Mouse (Mus musculus): ENCODE measurements at regions not wholly inside any gene's neighbourhood (a gene's known extent, or its start where the extent isn't known, plus 50 kb on each side); places are given as distances from the start of the nearest gene placed in this dataset.
A peak's percentile ranks its signal among the peaks of the same experiment; 100 is the strongest.

DNA sequence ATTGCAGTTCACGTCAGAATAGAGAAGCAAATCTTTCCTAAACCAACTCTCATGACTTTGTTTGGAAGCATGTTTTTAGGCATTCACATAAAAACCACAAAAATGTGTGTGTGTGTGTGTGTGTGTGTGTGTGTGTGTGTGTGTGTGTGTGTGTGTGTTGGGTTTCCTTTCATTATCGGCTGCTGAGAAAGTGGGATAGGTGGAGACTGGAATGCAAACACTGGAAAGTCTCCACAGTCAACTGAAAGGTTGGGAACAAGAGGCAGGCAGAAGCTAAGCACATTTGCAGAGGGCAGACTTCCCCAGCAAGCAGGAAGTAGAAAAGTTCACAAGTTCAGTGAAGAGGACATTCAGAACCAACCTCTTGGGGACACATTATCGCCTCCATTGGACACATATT lies 176.5 kb downstream of the Tmsb4x start:
- no peak for TF ChIP-seq CTCF (IDR thresholded peaks at IDR 0.05; ENCODE audit: low read depth)
- peak; percentile 41; the same call in 1 of the 2 replicates for ATAC-seq (ENCODE audit: insufficient read depth)
- Histone ChIP-seq H3K9me3 (ENCODE audit: low read depth, low read length) (no peaks in the 10 kb centered on the region), H3K4me3 (ENCODE audit: low read depth, low read length) (no peak overlapping the region), H3K36me3 (ENCODE audit: insufficient read depth) (no peaks in the 10 kb centered on the region), H3K27me3 (ENCODE audit: insufficient read depth, low read length) (no peaks in the 10 kb centered on the region), H3K4me1 (ENCODE audit: insufficient read depth) (no peaks in the 10 kb centered on the region), H3K27ac (ENCODE audit: low read depth) (peak overlapping the region; percentile 54), H3K9ac (no peak overlapping the region), H3K4me2 (no peak overlapping the region)
- peak; percentile 37 for DNase-seq
- WGBS: 32% methylated on average over 3 of the region's 3 CpGs

DNA sequence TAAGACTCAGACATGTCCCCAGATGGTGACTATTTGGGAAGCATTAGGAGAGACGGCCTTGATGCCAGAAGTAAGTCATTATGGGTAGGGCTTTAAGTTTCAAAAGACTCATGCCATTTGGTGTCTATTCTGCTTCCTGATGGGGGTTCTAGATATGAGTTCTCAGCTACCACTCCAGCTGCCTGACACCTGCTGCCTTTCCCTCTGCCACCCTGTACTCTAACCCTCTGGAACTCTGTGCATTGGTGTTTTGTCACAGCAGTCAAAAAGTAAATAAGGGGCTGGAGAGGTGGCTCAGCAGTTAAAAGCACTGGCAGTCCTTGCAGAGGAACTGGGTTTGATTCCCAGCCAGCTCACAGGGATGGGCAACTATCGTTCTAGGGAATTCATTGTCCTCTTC lies 177.6 kb downstream of the Tmsb4x start:
- no peaks in the 10 kb centered on the region for H3K36me3 ChIP-seq (ENCODE audit: insufficient read depth)
- no peak overlapping the region for H3K4me2 ChIP-seq
- H3K27ac ChIP-seq (ENCODE audit: low read depth): no peak overlapping the region
- H3K4me3 ChIP-seq (ENCODE audit: low read depth, low read length): no peak overlapping the region
- no peaks in the 10 kb centered on the region for H3K27me3 ChIP-seq (ENCODE audit: insufficient read depth, low read length)
- H3K9me3 ChIP-seq (ENCODE audit: low read depth, low read length): no peaks in the 10 kb centered on the region
- TF ChIP-seq CTCF (IDR thresholded peaks at IDR 0.05; ENCODE audit: low read depth): no peak
- no peak overlapping the region for H3K9ac ChIP-seq
- WGBS: 71% methylated on average over 2 of the region's 2 CpGs
- no peaks in the 10 kb centered on the region for H3K4me1 ChIP-seq (ENCODE audit: insufficient read depth)
- ATAC-seq (ENCODE audit: insufficient read depth): no peak
- no peak for DNase-seq

DNA sequence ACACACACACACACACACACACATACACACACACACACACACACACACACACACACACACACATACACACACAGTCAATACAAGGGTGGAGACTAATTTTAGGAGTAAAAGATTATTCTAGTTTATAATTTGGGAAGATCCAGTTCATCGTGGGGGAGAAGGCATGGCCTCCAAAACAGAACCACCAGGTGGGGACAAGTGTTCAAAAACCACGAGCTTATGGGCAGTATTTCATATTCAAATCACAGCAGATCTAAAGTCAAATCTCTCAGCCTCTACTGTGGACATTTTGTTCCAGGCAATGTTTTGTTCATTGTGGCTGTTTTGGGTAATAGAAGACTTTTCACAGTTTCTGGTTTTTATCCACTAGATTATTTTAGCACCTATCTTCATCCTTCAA lies 193.5 kb downstream of the Tmsb4x start:
- no peaks in the 10 kb centered on the region for H3K27me3 ChIP-seq (ENCODE audit: insufficient read depth, low read length)
- H3K36me3 ChIP-seq (ENCODE audit: insufficient read depth): no peaks in the 10 kb centered on the region
- H3K9ac ChIP-seq: no peak overlapping the region
- H3K9me3 ChIP-seq (ENCODE audit: low read depth, low read length): no peaks in the 10 kb centered on the region
- DNase-seq (no peak), ATAC-seq (ENCODE audit: insufficient read depth) (no peak)
- no peak overlapping the region for H3K4me2 ChIP-seq
- no peaks in the 10 kb centered on the region for H3K4me1 ChIP-seq (ENCODE audit: insufficient read depth)
- no peak for TF ChIP-seq CTCF (IDR thresholded peaks at IDR 0.05; ENCODE audit: low read depth)
- H3K4me3 ChIP-seq (ENCODE audit: low read depth, low read length): no peak overlapping the region
- no peak overlapping the region for H3K27ac ChIP-seq (ENCODE audit: low read depth)
- WGBS: 55% methylated on average over 2 of the region's 2 CpGs

DNA sequence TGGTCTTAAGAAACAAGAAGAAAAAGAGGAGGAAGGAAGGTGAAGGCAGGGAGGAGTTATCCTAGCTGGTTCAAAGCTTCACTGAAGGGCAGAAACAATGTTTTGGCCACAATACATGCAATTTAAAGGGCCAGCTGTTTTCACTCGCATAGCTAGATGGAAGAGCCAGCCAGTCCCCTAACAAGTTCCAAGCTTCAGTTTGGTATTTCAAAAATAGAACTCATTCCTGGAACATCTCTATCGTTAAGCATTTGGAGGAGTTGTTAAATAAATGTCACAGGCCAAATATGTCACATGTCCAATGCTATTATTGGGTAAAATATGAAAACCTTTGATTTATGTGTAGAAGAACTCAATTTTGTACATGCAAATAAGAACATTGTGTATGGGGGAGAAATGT lies 194.8 kb downstream of the Tmsb4x start:
- ATAC-seq (ENCODE audit: insufficient read depth): no peak
- 50% methylated on average over 2 of the region's 2 CpGs for WGBS
- Histone ChIP-seq H3K4me2 (no peak overlapping the region), H3K27ac (ENCODE audit: low read depth) (no peak overlapping the region), H3K4me1 (ENCODE audit: insufficient read depth) (no peaks in the 10 kb centered on the region), H3K27me3 (ENCODE audit: insufficient read depth, low read length) (no peaks in the 10 kb centered on the region), H3K4me3 (ENCODE audit: low read depth, low read length) (no peak overlapping the region), H3K36me3 (ENCODE audit: insufficient read depth) (no peaks in the 10 kb centered on the region), H3K9ac (no peak overlapping the region), H3K9me3 (ENCODE audit: low read depth, low read length) (no peaks in the 10 kb centered on the region)
- no peak for TF ChIP-seq CTCF (IDR thresholded peaks at IDR 0.05; ENCODE audit: low read depth)
- DNase-seq: peak; percentile 51

DNA sequence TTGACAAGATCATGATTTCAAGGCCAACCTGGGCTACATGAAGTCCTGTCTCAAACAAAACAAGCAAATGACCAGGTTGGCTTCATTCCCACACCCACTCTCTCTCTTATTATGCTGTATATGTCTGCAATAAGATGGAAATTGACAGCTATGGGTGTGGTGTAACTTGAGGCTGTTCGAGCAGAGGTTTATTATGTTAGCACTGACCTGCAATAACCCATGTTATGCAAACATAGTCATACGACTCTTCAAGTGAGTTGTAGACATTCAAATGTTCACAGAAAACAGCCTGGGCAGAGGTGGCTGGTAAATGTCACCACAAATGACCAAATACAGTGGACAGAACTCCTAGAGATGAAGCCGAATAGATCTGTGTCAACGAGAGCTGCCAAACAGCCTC lies 196.2 kb downstream of the Tmsb4x start:
- WGBS: 46% methylated on average over 4 of the region's 4 CpGs
- no peak for ATAC-seq (ENCODE audit: insufficient read depth)
- Histone ChIP-seq H3K36me3 (ENCODE audit: insufficient read depth) (no peaks in the 10 kb centered on the region), H3K9ac (no peak overlapping the region), H3K4me3 (ENCODE audit: low read depth, low read length) (no peak overlapping the region), H3K4me2 (no peak overlapping the region), H3K4me1 (ENCODE audit: insufficient read depth) (no peaks in the 10 kb centered on the region), H3K27me3 (ENCODE audit: insufficient read depth, low read length) (no peaks in the 10 kb centered on the region), H3K9me3 (ENCODE audit: low read depth, low read length) (no peaks in the 10 kb centered on the region), H3K27ac (ENCODE audit: low read depth) (no peak overlapping the region)
- no peak for DNase-seq
- TF ChIP-seq CTCF (IDR thresholded peaks at IDR 0.05; ENCODE audit: low read depth): no peak

DNA sequence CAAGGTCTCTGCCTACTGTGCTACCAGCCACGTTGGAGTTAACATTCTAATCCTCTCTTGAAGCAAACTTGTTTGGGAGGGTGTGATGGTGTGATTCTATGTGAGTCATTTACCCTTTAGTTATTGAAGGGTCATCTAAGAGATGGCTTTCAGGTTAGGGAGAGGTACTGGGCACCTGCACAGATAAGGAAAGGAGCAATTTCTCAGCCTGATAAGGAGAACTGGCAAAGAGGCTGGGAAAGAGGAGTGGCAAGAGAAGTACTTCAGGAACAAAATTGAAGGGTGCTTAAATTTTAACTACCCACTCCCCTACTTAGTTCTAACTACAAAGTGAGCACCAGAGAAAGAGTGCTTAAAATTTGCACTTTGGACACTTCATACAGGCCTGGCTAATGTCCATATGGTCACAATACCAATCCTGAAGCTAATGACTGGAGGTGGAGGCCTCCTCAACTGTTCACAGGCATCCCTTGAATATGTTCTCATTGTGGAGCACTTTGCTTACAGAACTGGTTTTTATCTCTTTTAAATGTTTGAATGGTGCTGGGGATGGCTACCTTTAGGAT lies 197.1 kb downstream of the Tmsb4x start:
- DNase-seq (no peak), ATAC-seq (ENCODE audit: insufficient read depth) (peak; percentile 75; the same call in 1 of the 2 replicates)
- H3K4me2 ChIP-seq: no peak overlapping the region
- H3K9me3 ChIP-seq (ENCODE audit: low read depth, low read length): no peaks in the 10 kb centered on the region
- H3K27ac ChIP-seq (ENCODE audit: low read depth): no peak overlapping the region
- H3K27me3 ChIP-seq (ENCODE audit: insufficient read depth, low read length): no peaks in the 10 kb centered on the region
- 61% methylated on average over 1 of the region's 1 CpGs for WGBS
- H3K9ac ChIP-seq: no peak overlapping the region
- H3K4me3 ChIP-seq (ENCODE audit: low read depth, low read length): no peak overlapping the region
- H3K36me3 ChIP-seq (ENCODE audit: insufficient read depth): no peaks in the 10 kb centered on the region
- no peak for TF ChIP-seq CTCF (IDR thresholded peaks at IDR 0.05; ENCODE audit: low read depth)
- no peaks in the 10 kb centered on the region for H3K4me1 ChIP-seq (ENCODE audit: insufficient read depth)

DNA sequence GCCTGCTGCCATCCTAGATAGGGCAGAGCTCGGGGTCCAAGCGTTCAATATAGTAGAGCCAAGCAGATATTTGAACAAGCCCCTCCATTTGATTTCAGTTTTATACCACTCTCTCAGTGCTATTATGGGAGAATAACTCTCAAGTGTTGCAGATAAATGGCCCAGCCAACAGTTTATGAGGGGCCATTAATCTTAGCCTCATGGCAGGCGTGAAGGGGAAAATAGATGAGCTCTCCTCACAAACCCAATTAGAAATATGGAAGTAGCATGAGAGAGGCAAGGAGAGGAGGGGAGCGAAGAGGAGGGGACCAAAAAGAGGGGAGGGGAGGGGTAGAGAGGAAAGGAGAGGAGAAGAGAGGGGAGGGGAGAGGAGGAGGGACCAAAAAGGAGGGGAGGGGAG lies 213.3 kb downstream of the Tmsb4x start:
- ATAC-seq (ENCODE audit: insufficient read depth): no peak
- H3K9ac ChIP-seq: no peak overlapping the region
- no peak overlapping the region for H3K4me2 ChIP-seq

DNA sequence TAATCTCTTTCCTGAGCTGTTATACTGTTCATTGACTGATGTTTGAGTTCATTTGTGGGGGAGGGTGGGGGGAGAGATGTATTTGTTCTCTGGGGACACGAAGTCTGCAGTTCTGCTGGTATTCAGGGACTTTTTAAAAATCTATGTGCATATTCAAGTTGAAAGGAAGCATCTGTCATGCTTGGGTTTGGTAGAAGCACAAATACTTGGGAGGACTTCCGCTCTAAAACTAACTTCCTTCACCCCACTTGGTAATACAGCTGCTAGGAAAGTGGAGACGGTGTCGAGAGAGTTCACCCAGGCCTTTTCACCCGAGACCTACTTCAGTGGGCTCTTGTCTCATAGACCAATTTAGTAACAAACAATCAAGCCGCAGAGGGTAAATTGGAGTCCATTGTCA lies 228.1 kb downstream of the Tmsb4x start:
- Histone ChIP-seq H3K4me3 (ENCODE audit: low read depth, low read length) (no peak overlapping the region), H3K4me1 (ENCODE audit: insufficient read depth) (no peaks in the 10 kb centered on the region), H3K27ac (ENCODE audit: low read depth) (no peak overlapping the region), H3K9me3 (ENCODE audit: low read depth, low read length) (no peaks in the 10 kb centered on the region), H3K36me3 (ENCODE audit: insufficient read depth) (no peaks in the 10 kb centered on the region), H3K9ac (no peak overlapping the region), H3K27me3 (ENCODE audit: insufficient read depth, low read length) (no peaks in the 10 kb centered on the region), H3K4me2 (no peak overlapping the region)
- WGBS: 58% methylated on average over 6 of the region's 6 CpGs
- TF ChIP-seq CTCF (IDR thresholded peaks at IDR 0.05; ENCODE audit: low read depth): no peak
- DNase-seq (no peak), ATAC-seq (ENCODE audit: insufficient read depth) (no peak)

More for the DNA sequence above, 213.3 kb downstream of the Tmsb4x start:
- WGBS: 69% methylated on average over 4 of the region's 4 CpGs
- no peak overlapping the region for H3K27ac ChIP-seq (ENCODE audit: low read depth)
- no peak for DNase-seq
- H3K27me3 ChIP-seq (ENCODE audit: insufficient read depth, low read length): no peaks in the 10 kb centered on the region
- H3K4me3 ChIP-seq (ENCODE audit: low read depth, low read length): no peak overlapping the region
- no peaks in the 10 kb centered on the region for H3K36me3 ChIP-seq (ENCODE audit: insufficient read depth)
- H3K4me1 ChIP-seq (ENCODE audit: insufficient read depth): no peaks in the 10 kb centered on the region
- no peaks in the 10 kb centered on the region for H3K9me3 ChIP-seq (ENCODE audit: low read depth, low read length)
- TF ChIP-seq CTCF (IDR thresholded peaks at IDR 0.05; ENCODE audit: low read depth): no peak

Measured in lung, embryonic 14.5 days (tissue).